Mouse (Mus musculus) limb, embryonic 14.5 days (tissue): ENCODE measurements around the gene Cdh4. TPM values are rescaled to one million over a fixed set of nuclear protein-coding genes. Genes with fewer than 3 reads are reported as not detected.

Source experiments
- ATAC-seq: fragments of 200-750 bp; cut with Nextera tagmentation; 2 replicates; pipeline ENCODE4 v1.8.0; 2017; ENCODE audit warnings: low read depth, moderate number of reproducible peaks, moderate TSS enrichment; ENCODE audit not compliant: low FRiP score
- DNase-seq: peaks from one replicate; pipeline ENCODE4 v3.0.0-alpha.2; 2015; ENCODE audit warnings: low spot score
- H3K27ac ChIP-seq: fragments of 300-500 bp; sonication (generic); replicated peaks from 2 replicates; pipeline ENCODE4 v1.5.1; 2014; ENCODE audit warnings: low read depth, mild to moderate bottlenecking, low read length, moderate library complexity, mixed read lengths
- H3K27me3 ChIP-seq: fragments of 300-500 bp; sonication (generic); 2 replicates; pipeline ENCODE4 v1.6.1; 2014; ENCODE audit warnings: low read length, mixed read lengths; ENCODE audit not compliant: control insufficient read depth, insufficient read depth
- H3K36me3 ChIP-seq: fragments of 300-500 bp; sonication (generic); 2 replicates; pipeline ENCODE4 v1.6.1; 2014; ENCODE audit warnings: mild to moderate bottlenecking, low read length, moderate library complexity, mixed read lengths; ENCODE audit not compliant: control insufficient read depth, insufficient read depth
- H3K4me1 ChIP-seq: fragments of 300-500 bp; sonication (generic); 2 replicates; pipeline ENCODE4 v1.6.1; 2014; ENCODE audit warnings: antibody characterized with exemption, low read length, mixed read lengths; ENCODE audit not compliant: control insufficient read depth, insufficient read depth
- H3K4me2 ChIP-seq: fragments of 300-500 bp; sonication (generic); replicated peaks from 2 replicates; pipeline ENCODE4 v1.6.1; 2014; ENCODE audit warnings: low read depth, mild to moderate bottlenecking, low read length, moderate library complexity; ENCODE audit not compliant: severe bottlenecking
- H3K4me3 ChIP-seq: fragments of 300-500 bp; sonication (generic); replicated peaks from 2 replicates; pipeline ENCODE4 v1.5.1; 2014; ENCODE audit warnings: low read length
- H3K9ac ChIP-seq: fragments of 300-500 bp; sonication (generic); 2 replicates; pipeline ENCODE4 v1.6.1; 2014; ENCODE audit warnings: mild to moderate bottlenecking, low read depth, low read length, moderate library complexity; ENCODE audit not compliant: severe bottlenecking
- H3K9me3 ChIP-seq: fragments of 300-500 bp; sonication (generic); 2 replicates; pipeline ENCODE4 v1.6.1; 2016; ENCODE audit warnings: low read length; ENCODE audit not compliant: control insufficient read depth
- POLR2A ChIP-seq: fragments of 200-500 bp; IDR thresholded peaks from 2 replicates; pipeline ENCODE4 v1.8.0; 2012; ENCODE audit warnings: inconsistent platforms, mild to moderate bottlenecking, moderate library complexity, borderline replicate concordance; ENCODE audit not compliant: insufficient read depth, insufficient read length; ENCODE audit errors: extremely low read depth
- WGBS: fragments of 180-500 bp; shearing (Covaris S2); extraction: QIAGEN DNeasy Blood & Tissue Kit; methylation state at CpG from one replicate; pipeline ENCODE4 v1.1.7; 2014; 5-methylcytosine and 5-hydroxymethylcytosine counted together
- polyA plus RNA-seq, 2 experiments: library from polyadenylated mRNA; depleted of rRNA in 1 of 2; stranded (reverse) in 1 of 2; unstranded in 1 of 2; fragments of >200 nt; fragmentation: Nextera tagmentation in 1 of 2; extraction: Ambion mirVana in 1 of 2; gene quantifications; 2 replicates each; pipeline versions ENCODE4 v1.2.1 to v1.2.3; 2012 to 2014

The Cdh4 gene
- polyA plus RNA-seq, 2 experiments = 7.5 to 9.0 TPM

GRCm38 (mm10) chr2:179519931-179520330, 77.7 kb downstream of the Cdh4 start:
- Histone ChIP-seq H3K4me2 (no peak overlapping the region), H3K36me3 (no peaks in the 10 kb centered on the region), H3K9me3 (no peaks in the 10 kb centered on the region), H3K4me3 (no peak overlapping the region), H3K4me1 (peaks cover 39% of the 10 kb centered on the region), H3K27me3 (no peaks in the 10 kb centered on the region), H3K27ac (no peak overlapping the region), H3K9ac (no peak overlapping the region)
- WGBS = 53% methylated on average over 7 of the region's 7 CpGs
- no peak for ATAC-seq
- no peak for DNase-seq
- no peak for TF ChIP-seq POLR2A

- Histone ChIP-seq H3K9me3 (no peaks in the 10 kb centered on the region), H3K9ac (no peak overlapping the region), H3K4me2 (no peak overlapping the region), H3K4me3 (no peak overlapping the region), H3K27me3 (no peaks in the 10 kb centered on the region), H3K36me3 (no peaks in the 10 kb centered on the region), H3K27ac (no peak overlapping the region), H3K4me1 (peaks cover 38% of the 10 kb centered on the region)
- WGBS = 78% methylated on average over 6 of the region's 6 CpGs
- TF ChIP-seq POLR2A = no peak
- DNase-seq (no peak), ATAC-seq (no peak)
These were observed 78.7 kb downstream of the Cdh4 start for GRCm38 (mm10) chr2:179520941-179521340.

GRCm38 (mm10) chr2:179521444-179521843, 79.2 kb downstream of the Cdh4 start:
- ATAC-seq (no peak), DNase-seq (no peak)
- H3K27ac ChIP-seq = no peak overlapping the region
- WGBS = 47% methylated on average over 5 of the region's 5 CpGs
- no peaks in the 10 kb centered on the region for H3K36me3 ChIP-seq
- no peak overlapping the region for H3K4me2 ChIP-seq
- no peak overlapping the region for H3K4me3 ChIP-seq
- H3K9me3 ChIP-seq = no peaks in the 10 kb centered on the region
- no peak overlapping the region for H3K9ac ChIP-seq
- H3K27me3 ChIP-seq = no peaks in the 10 kb centered on the region
- TF ChIP-seq POLR2A = no peak
- peaks cover 38% of the 10 kb centered on the region for H3K4me1 ChIP-seq

DNA sequence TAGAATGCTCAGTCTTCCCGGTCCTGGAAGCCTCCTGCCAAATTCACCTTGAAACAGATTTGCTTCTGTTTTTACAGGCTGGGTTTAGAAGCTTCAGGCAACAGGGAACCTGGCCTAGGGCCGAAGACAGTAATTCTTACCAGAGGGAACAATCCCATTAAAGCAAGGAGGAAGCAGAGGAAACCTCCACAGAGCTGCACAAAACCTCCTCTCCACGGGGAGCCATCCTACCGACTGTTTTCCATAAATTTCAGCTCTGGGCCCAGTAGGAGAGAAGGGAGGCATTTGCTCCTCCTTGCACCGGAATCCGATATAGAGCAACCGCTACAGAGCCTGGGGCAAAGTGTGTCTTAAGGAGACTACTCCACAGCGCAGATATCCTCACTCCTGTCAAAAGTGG, 79.9 kb downstream of the Cdh4 start:
- DNase-seq (peak; percentile 45), ATAC-seq (peak; percentile 66)
- TF ChIP-seq POLR2A = no peak
- no peaks in the 10 kb centered on the region for H3K9me3 ChIP-seq
- no peak overlapping the region for H3K4me3 ChIP-seq
- H3K36me3 ChIP-seq = no peaks in the 10 kb centered on the region
- no peak overlapping the region for H3K27ac ChIP-seq
- no peak overlapping the region for H3K9ac ChIP-seq
- 8% methylated on average over 8 of the region's 8 CpGs for WGBS
- H3K4me2 ChIP-seq = no peak overlapping the region; the same call in 1 of the 2 replicates
- no peaks in the 10 kb centered on the region for H3K27me3 ChIP-seq
- H3K4me1 ChIP-seq = peaks cover 38% of the 10 kb centered on the region

GRCm38 (mm10) chr2:179526976-179527375, 84.7 kb downstream of the Cdh4 start:
- TF ChIP-seq POLR2A = no peak
- no peak for DNase-seq
- Histone ChIP-seq H3K4me1 (peaks cover 23% of the 10 kb centered on the region), H3K36me3 (no peaks in the 10 kb centered on the region), H3K4me2 (no peak overlapping the region), H3K27ac (no peak overlapping the region), H3K27me3 (no peaks in the 10 kb centered on the region), H3K9ac (no peak overlapping the region), H3K4me3 (no peak overlapping the region), H3K9me3 (no peaks in the 10 kb centered on the region)
- WGBS = 70% methylated on average over 7 of the region's 7 CpGs
- no peak for ATAC-seq
